Mouse (Mus musculus) erythroblast, embryonic 14.5 days (primary cell): ENCODE measurements around the gene Polg.

Experiments used
- GATA1 ChIP-seq: IDR thresholded peaks from 2 replicates; pipeline ENCODE4 v1.6.1; 2012; ENCODE audit warnings: low read length, inconsistent platforms, mixed read lengths
- TAL1 ChIP-seq: IDR thresholded peaks from 3 replicates; pipeline ENCODE4 v1.6.1; 2012; ENCODE audit warnings: low read length, inconsistent platforms, mixed read lengths

GRCm38 (mm10) chr7:79493915-79494314, 27.8 kb upstream of the Polg start:
- no peak for TF ChIP-seq TAL1
- TF ChIP-seq GATA1 = no peak
